Mouse (Mus musculus) layer of hippocampus, adult 2 months (tissue): ENCODE data around the gene Ppp1r14c. TPM values are rescaled to one million over a fixed set of nuclear protein-coding genes. Genes with fewer than 3 reads are reported as not detected.

Experiments
- DNase-seq, 2 experiments: peaks; one replicate each; pipeline ENCODE4 v3.0.0; 2022; ENCODE audit warnings: low spot score in 2 of 2
- H3K27ac ChIP-seq: fragments of 200-600 bp; 2 replicates; pipeline ENCODE4 v1.8.1; 2022
- H3K4me3 ChIP-seq: fragments of 200-600 bp; 2 replicates; pipeline ENCODE4 v1.8.1; 2022; ENCODE audit warnings: mild to moderate bottlenecking
- CTCF ChIP-seq: fragments of 200-600 bp; conservative IDR thresholded peaks from 2 replicates; pipeline ENCODE4 v1.8.1; 2022; ENCODE audit warnings: antibody characterized with exemption, mild to moderate bottlenecking, moderate library complexity
- microRNA-seq, 2 experiments: library from miRNA; unstranded; fragments of <30 nt; microRNA quantifications; one replicate each; pipeline ENCODE4 v1.2.0; 2021
- total RNA-seq, 2 experiments: library from RNA; stranded (reverse); gene quantifications; 2 replicates each; pipeline ENCODE4 v1.2.3; 2021

Gene Ppp1r14c
- total RNA-seq, 2 experiments from 2014 or later: 19.9 to 20.0 TPM

- no peak for DNase-seq
- TF ChIP-seq CTCF: no peak
- Histone ChIP-seq H3K4me3 (no peak overlapping the region), H3K27ac (no peak overlapping the region)
These were observed 142.9 kb downstream of the Ppp1r14c start for GRCm38 (mm10) chr10:3508746-3509145.

DNA sequence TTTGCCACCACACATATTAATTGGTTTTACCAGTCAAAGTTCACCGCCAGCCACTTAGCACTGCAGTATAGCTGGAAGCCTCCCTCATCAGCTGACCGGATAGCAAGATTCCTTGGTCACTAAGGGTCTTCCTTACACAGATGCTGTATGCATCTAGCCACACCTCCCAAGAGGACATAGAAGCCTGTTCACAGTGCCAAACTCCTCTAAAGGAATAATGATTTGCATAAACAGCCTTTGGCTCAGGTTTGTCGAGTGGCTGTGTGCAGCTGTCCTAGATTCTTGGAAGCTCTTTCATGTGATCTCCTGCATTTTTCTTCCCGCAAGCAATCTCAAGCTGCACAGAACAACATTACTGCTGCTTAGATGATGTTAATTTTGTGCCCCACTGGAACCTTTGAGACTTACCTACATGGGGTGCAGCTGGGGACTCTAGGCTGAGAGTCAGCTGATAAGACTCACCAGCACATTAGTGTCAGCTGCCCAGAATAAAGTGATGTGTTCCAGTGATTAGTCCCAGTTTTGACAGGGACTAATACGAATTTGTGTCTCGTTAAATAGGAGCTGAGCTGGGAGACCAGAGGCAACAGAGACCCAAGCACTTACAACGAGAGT is 143.9 kb downstream of the Ppp1r14c start:
- TF ChIP-seq CTCF: no peak
- Histone ChIP-seq H3K4me3 (no peak overlapping the region), H3K27ac (no peak overlapping the region)
- DNase-seq: no peak

- H3K27ac ChIP-seq: no peak overlapping the region
- no peak overlapping the region for H3K4me3 ChIP-seq
- no peak for TF ChIP-seq CTCF
- DNase-seq: no peak
These were observed 144.6 kb downstream of the Ppp1r14c start for GRCm38 (mm10) chr10:3510486-3510885.

DNA sequence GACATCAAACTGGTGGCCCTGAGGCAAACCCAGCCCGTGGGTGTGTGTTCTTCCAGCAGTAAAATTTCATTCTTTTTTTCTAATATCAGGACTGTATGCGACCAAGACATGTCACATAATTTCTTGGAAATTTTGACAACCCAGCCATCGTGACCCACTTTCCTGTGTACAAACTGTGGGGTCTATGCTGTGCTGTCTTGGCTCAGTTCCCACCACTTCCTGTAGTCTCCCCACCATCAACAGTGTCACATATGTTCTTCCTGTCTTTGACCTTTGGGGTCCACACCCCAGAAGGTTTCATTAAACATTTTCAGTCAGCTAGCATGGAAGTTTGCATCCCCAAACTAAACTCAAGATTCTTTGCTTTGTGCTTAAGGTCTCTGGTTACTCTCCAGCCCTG is 145.5 kb downstream of the Ppp1r14c start:
- no peak for TF ChIP-seq CTCF

GRCm38 (mm10) chr10:3512620-3513305 is 146.9 kb downstream of the Ppp1r14c start:
- no peak overlapping the region for H3K27ac ChIP-seq
- peak; percentile 71 for TF ChIP-seq CTCF
- DNase-seq: peak in 1 of 2 experiments; percentile 49
- H3K4me3 ChIP-seq: no peak overlapping the region

More for the DNA sequence above, 145.5 kb downstream of the Ppp1r14c start:
- H3K27ac ChIP-seq: no peak overlapping the region
- no peak overlapping the region for H3K4me3 ChIP-seq
- no peak for DNase-seq

DNA sequence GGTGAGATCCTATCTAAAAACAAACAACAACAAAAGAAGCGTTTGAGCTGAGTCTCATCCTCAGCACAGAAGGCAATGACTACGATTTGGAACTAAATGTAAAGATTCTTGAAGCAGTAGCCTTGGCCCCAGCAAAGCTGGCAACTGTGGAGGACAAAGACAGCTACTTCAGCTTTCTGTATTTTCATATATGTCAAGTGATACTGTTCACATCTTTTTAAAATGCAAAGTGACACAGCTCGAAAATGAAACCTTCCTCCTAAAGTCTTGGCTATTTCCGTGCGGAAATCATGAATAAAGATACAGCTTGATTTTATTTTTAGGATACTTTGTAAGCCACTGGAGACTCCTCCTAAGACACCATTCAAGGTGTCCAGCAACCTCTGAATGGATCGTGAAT is 148.1 kb downstream of the Ppp1r14c start:
- DNase-seq: no peak
- Histone ChIP-seq H3K27ac (0 out of 2 replicates have a peak overlapping the region, but pooled peaks have one; percentile 51), H3K4me3 (no peak overlapping the region)
- TF ChIP-seq CTCF: no peak

Small RNA genes lying within 50 kb of the gene (microRNA-seq; reads per million reads assigned to microRNA genes)
- 0 reads per million in 2 experiments for gene Gm24482

Other genes starting within 250 kb of the Ppp1r14c start
- gene H60c, start 98.3 kb upstream of the Ppp1r14c start, total RNA-seq: not detected
- 1 to 10 TPM; 8.2 to 9.9 TPM for gene Iyd, start 174.2 kb downstream of the Ppp1r14c start, total RNA-seq